Mouse (Mus musculus): ENCODE measurements at regions not wholly inside any gene's neighbourhood (a gene's known extent, or its start where the extent isn't known, plus 50 kb on each side); places are given as distances from the start of the nearest gene placed in this dataset.

DNA sequence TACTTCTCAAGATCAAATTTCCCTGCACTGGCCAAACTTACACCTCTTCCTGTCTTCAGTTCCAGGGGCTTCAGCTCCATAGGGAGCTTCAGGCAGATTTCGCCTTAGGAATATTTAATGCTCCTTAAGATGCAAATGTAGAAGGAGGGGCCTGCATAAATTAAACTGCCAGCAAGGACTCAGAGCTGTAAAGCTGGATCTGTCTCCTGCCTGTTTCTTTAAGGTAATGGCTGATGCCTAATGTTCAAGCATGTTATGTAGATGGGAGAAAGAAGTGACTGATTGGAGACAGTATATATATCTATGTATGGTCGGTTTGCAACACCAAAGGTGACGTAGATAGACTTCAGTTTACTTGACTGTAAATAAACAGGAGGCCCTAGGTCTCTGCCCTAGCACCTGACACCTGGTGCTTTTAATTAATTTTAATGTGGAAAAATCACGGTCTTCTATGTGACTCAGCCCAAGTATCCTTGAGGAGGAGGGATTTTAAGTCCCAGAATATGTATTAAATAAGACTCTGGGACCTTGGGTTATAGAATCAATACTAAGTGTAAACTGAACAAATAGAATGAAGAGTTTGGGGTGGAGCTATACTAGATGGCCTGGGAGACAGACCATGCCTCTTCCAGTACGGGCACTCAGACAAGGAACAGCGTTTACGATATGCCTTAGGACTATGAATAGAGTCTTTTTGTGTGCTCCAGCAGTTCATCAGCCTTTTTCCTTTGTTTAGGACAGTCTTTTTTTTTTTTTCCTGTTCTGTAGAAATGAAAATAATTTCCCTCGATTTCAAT is 651.7 kb upstream of the Lmcd1 start:
- no peak for ATAC-seq (ENCODE audit: low FRiP score, low read depth)
- DNase-seq (ENCODE audit: low spot score), result no peak
- no peak for TF ChIP-seq POLR2A (IDR thresholded peaks at IDR 0.05; ENCODE audit: borderline replicate concordance, extremely low read depth, insufficient read depth, insufficient read length)

DNA sequence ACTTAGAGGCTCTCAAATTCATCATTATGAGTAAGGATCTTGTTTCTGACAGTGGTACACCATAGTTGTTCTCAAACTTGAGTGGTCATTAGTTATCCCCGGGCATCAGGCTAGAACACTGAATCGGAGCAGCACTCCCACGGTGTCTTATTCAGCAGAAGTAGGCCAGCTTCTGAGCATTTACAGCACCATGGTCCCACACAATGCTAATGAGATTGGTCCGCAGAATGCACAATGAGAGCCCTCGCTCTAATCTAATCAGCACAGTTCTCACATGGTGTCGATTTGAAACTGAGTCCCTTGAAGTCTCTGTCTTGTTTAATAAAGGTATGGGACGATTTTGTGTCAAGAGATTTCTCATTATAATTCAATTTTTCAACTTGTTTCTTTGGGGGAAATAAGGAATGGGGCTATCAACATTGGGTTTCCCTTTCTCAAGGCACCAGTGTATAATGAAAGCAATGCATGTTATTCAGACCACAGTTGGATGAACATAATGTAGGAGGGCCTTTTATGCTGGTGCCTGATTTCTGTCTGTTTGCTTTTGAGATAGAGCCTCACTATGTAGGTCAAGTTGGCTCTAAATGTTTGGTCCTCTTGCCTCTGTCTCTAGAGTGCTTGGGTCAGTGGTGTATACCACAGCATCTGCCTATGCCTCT is 650.9 kb upstream of the Lmcd1 start:
- no peak overlapping the region for H3K9ac ChIP-seq (ENCODE audit: low read depth, low read length, severe bottlenecking)
- no peak for TF ChIP-seq POLR2A (IDR thresholded peaks at IDR 0.05; ENCODE audit: borderline replicate concordance, extremely low read depth, insufficient read depth, insufficient read length)
- no peaks in the 10 kb centered on the region for H3K9me3 ChIP-seq (ENCODE audit: control insufficient read depth, low read length)
- 83% methylated on average over 7 of the region's 7 CpGs for WGBS
- DNase-seq (ENCODE audit: low spot score) (no peak), ATAC-seq (ENCODE audit: low FRiP score, low read depth) (no peak)
- H3K4me1 ChIP-seq (ENCODE audit: control insufficient read depth, insufficient read depth, low read length), result no peaks in the 10 kb centered on the region
- H3K4me2 ChIP-seq (replicated peaks; ENCODE audit: low read depth, low read length, severe bottlenecking), result no peak overlapping the region
- no peaks in the 10 kb centered on the region for H3K27me3 ChIP-seq (ENCODE audit: control insufficient read depth, insufficient read depth, low read length)
- H3K36me3 ChIP-seq (ENCODE audit: control insufficient read depth, insufficient read depth, low read length), result no peaks in the 10 kb centered on the region
- H3K4me3 ChIP-seq (replicated peaks; ENCODE audit: low read length), result no peak overlapping the region
- H3K27ac ChIP-seq (replicated peaks; ENCODE audit: low read depth, low read length), result no peak overlapping the region

More for the DNA sequence above, 651.7 kb upstream of the Lmcd1 start:
- no peak overlapping the region for H3K9ac ChIP-seq (ENCODE audit: low read depth, low read length, severe bottlenecking)
- WGBS, result 65% methylated on average over 8 of the region's 8 CpGs
- H3K4me1 ChIP-seq (ENCODE audit: control insufficient read depth, insufficient read depth, low read length), result no peaks in the 10 kb centered on the region
- H3K36me3 ChIP-seq (ENCODE audit: control insufficient read depth, insufficient read depth, low read length), result no peaks in the 10 kb centered on the region
- H3K4me3 ChIP-seq (replicated peaks; ENCODE audit: low read length), result no peak overlapping the region
- H3K4me2 ChIP-seq (replicated peaks; ENCODE audit: low read depth, low read length, severe bottlenecking), result no peak overlapping the region
- no peaks in the 10 kb centered on the region for H3K9me3 ChIP-seq (ENCODE audit: control insufficient read depth, low read length)
- H3K27ac ChIP-seq (replicated peaks; ENCODE audit: low read depth, low read length), result no peak overlapping the region
- H3K27me3 ChIP-seq (ENCODE audit: control insufficient read depth, insufficient read depth, low read length), result no peaks in the 10 kb centered on the region

- H3K9ac ChIP-seq (ENCODE audit: low read depth, low read length, severe bottlenecking), result no peak overlapping the region
- no peaks in the 10 kb centered on the region for H3K9me3 ChIP-seq (ENCODE audit: control insufficient read depth, low read length)
- H3K4me3 ChIP-seq (replicated peaks; ENCODE audit: low read length), result no peak overlapping the region
- no peaks in the 10 kb centered on the region for H3K4me1 ChIP-seq (ENCODE audit: control insufficient read depth, insufficient read depth, low read length)
- H3K36me3 ChIP-seq (ENCODE audit: control insufficient read depth, insufficient read depth, low read length), result no peaks in the 10 kb centered on the region
- ATAC-seq (ENCODE audit: low FRiP score, low read depth) (no peak), DNase-seq (ENCODE audit: low spot score) (no peak)
- WGBS, result 85% methylated on average over 4 of the region's 4 CpGs
- H3K27me3 ChIP-seq (ENCODE audit: control insufficient read depth, insufficient read depth, low read length), result no peaks in the 10 kb centered on the region
- no peak overlapping the region for H3K27ac ChIP-seq (replicated peaks; ENCODE audit: low read depth, low read length)
- no peak overlapping the region for H3K4me2 ChIP-seq (replicated peaks; ENCODE audit: low read depth, low read length, severe bottlenecking)
- no peak for TF ChIP-seq POLR2A (IDR thresholded peaks at IDR 0.05; ENCODE audit: borderline replicate concordance, extremely low read depth, insufficient read depth, insufficient read length)
Measured at GRCm38 (mm10) chr6:111623140-111623497, 650.4 kb upstream of the Lmcd1 start.

GRCm38 (mm10) chr6:111625501-111625900 is 648.1 kb upstream of the Lmcd1 start:
- ATAC-seq (ENCODE audit: low FRiP score, low read depth) (no peak), DNase-seq (ENCODE audit: low spot score) (no peak)
- H3K9ac ChIP-seq (ENCODE audit: low read depth, low read length, severe bottlenecking), result no peak overlapping the region
- H3K27ac ChIP-seq (replicated peaks; ENCODE audit: low read depth, low read length), result no peak overlapping the region
- no peaks in the 10 kb centered on the region for H3K4me1 ChIP-seq (ENCODE audit: control insufficient read depth, insufficient read depth, low read length)
- H3K9me3 ChIP-seq (ENCODE audit: control insufficient read depth, low read length), result no peaks in the 10 kb centered on the region
- H3K4me2 ChIP-seq (replicated peaks; ENCODE audit: low read depth, low read length, severe bottlenecking), result no peak overlapping the region
- no peak overlapping the region for H3K4me3 ChIP-seq (replicated peaks; ENCODE audit: low read length)
- H3K36me3 ChIP-seq (ENCODE audit: control insufficient read depth, insufficient read depth, low read length), result no peaks in the 10 kb centered on the region
- no peaks in the 10 kb centered on the region for H3K27me3 ChIP-seq (ENCODE audit: control insufficient read depth, insufficient read depth, low read length)
- no peak for TF ChIP-seq POLR2A (IDR thresholded peaks at IDR 0.05; ENCODE audit: borderline replicate concordance, extremely low read depth, insufficient read depth, insufficient read length)

DNA sequence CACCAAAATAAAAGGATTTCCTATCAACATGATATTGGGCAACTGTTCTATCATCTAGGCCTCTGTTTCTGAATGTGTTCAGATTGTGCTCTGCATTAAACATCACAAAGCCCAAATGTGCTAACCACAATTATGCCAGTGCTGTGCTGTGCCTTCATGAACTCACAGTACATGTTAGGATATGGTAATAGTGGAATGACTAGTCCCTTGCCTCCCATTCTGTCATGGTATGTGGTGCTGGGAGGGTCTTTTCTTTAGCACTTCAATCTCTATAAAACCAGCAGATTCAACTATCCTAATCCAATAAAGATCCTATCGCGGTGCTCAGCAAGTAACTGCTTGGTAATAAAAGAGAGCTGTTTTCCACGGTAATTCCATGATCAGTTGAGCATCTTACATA is 620.8 kb upstream of the Lmcd1 start:
- Histone ChIP-seq H3K4me2 (replicated peaks; ENCODE audit: low read depth, low read length, severe bottlenecking) (no peak overlapping the region), H3K9ac (ENCODE audit: low read depth, low read length, severe bottlenecking) (no peak overlapping the region), H3K36me3 (ENCODE audit: control insufficient read depth, insufficient read depth, low read length) (no peaks in the 10 kb centered on the region), H3K4me1 (ENCODE audit: control insufficient read depth, insufficient read depth, low read length) (no peaks in the 10 kb centered on the region), H3K4me3 (replicated peaks; ENCODE audit: low read length) (no peak overlapping the region), H3K27me3 (ENCODE audit: control insufficient read depth, insufficient read depth, low read length) (no peaks in the 10 kb centered on the region), H3K27ac (replicated peaks; ENCODE audit: low read depth, low read length) (no peak overlapping the region), H3K9me3 (ENCODE audit: control insufficient read depth, low read length) (no peaks in the 10 kb centered on the region)
- 76% methylated on average over 3 of the region's 3 CpGs for WGBS
- ATAC-seq (ENCODE audit: low FRiP score, low read depth), result no peak
- DNase-seq (ENCODE audit: low spot score), result no peak
- TF ChIP-seq POLR2A (IDR thresholded peaks at IDR 0.05; ENCODE audit: borderline replicate concordance, extremely low read depth, insufficient read depth, insufficient read length), result no peak

Data from limb, embryonic 14.5 days (tissue).